In genomic region chr1:155692230-155692629, GRCm38 (mm10) we compare ENCODE assay signal across 37 mouse cellular contexts. TPM values are rescaled to one million over a fixed set of nuclear protein-coding genes. Genes with fewer than 3 reads are reported as not detected.
"Had no signal": no experiment of that assay in that cellular context is flagged by ENCODE, and none has a peak within 500 bp of the region (broad histone marks: within the 10 kb centered on the region; RNA-seq: fewer than 3 reads in every experiment).

No protein-coding gene starts in this region.

- H3K4me3 ChIP-seq: heart, embryonic 10.5 days; heart, embryonic 12.5 days; hindbrain, embryonic 13.5 days; hindbrain, embryonic 15.5 days; kidney, embryonic 15.5 days; limb, embryonic 13.5 days; limb, embryonic 15.5 days; liver, embryonic 12.5 days had no signal

- H3K36me3 ChIP-seq: heart, embryonic 10.5 days; hindbrain, embryonic 13.5 days; hindbrain, embryonic 15.5 days; limb, embryonic 13.5 days; limb, embryonic 15.5 days; liver, embryonic 12.5 days had no signal

- DNase-seq: gastrocnemius, postnatal 14 days; gastrocnemius, postnatal 36 days; heart, adult 18-20 months; heart, postnatal 10 days; heart, postnatal 36 days; kidney, adult 11 months; kidney, adult 2 months; kidney, adult 9 months; kidney, postnatal 14 days; kidney, postnatal 36 days; layer of hippocampus, adult 9-11 months; layer of hippocampus, postnatal 36 days; left cerebral cortex, postnatal 4 days had no signal

- H3K4me2 ChIP-seq: heart, embryonic 12.5 days; hindbrain, embryonic 13.5 days; hindbrain, embryonic 15.5 days; kidney, embryonic 15.5 days; limb, embryonic 15.5 days; liver, embryonic 12.5 days had no signal

- H3K9ac ChIP-seq: heart, embryonic 12.5 days; hindbrain, embryonic 13.5 days; hindbrain, embryonic 15.5 days; kidney, embryonic 15.5 days; limb, embryonic 13.5 days; limb, embryonic 15.5 days; liver, embryonic 12.5 days had no signal

- ATAC-seq: hindbrain, postnatal 0 days; intestine, embryonic 16.5 days; liver, embryonic 12.5 days had no signal

- H3K27me3 ChIP-seq: heart, embryonic 12.5 days; hindbrain, embryonic 13.5 days; kidney, embryonic 15.5 days; limb, embryonic 15.5 days; liver, embryonic 12.5 days had no signal

- H3K9me3 ChIP-seq: heart, embryonic 10.5 days; heart, embryonic 12.5 days; hindbrain, embryonic 13.5 days; hindbrain, embryonic 15.5 days; kidney, embryonic 15.5 days; limb, embryonic 13.5 days; limb, embryonic 15.5 days; liver, embryonic 12.5 days had no signal

- H3K4me1 ChIP-seq: heart, embryonic 10.5 days; liver, embryonic 12.5 days had no signal

- H3K27ac ChIP-seq: heart, embryonic 10.5 days; hindbrain, embryonic 13.5 days; hindbrain, embryonic 15.5 days; hindbrain, postnatal 0 days; kidney, embryonic 15.5 days; kidney, postnatal 0 days; limb, embryonic 13.5 days; limb, embryonic 15.5 days; liver, embryonic 12.5 days had no signal

RNA-seq across cellular contexts. Expression of gene Lhx4, which starts 59.3 kb away (rescaled TPM):
- total RNA-seq: gastrocnemius, adult 18-20 months; gastrocnemius, adult 8-10 months; gastrocnemius, postnatal 14 days; gastrocnemius, postnatal 36 days; heart, adult 18-20 months; heart, adult 8-10 months; heart, postnatal 10 days; heart, postnatal 36 days; hematopoietic stem cell, adult 5-6 weeks; layer of hippocampus, adult 18-20 months; layer of hippocampus, postnatal 14 days; layer of hippocampus, postnatal 36 days; left cerebral cortex, adult 18-20 months; left cerebral cortex, adult 8-10 months; left cerebral cortex, postnatal 25 days; liver, adult 2 months had no signal
- polyA plus RNA-seq: heart, embryonic 10.5 days; heart, embryonic 12.5 days; heart, embryonic 16.5 days; kidney, adult 2 months; kidney, embryonic 15.5 days; kidney, postnatal 0 days; large intestine, adult 2 months; limb, embryonic 11.5 days; liver, adult 2 months; liver, embryonic 12.5 days had no signal
